Mouse (Mus musculus): ENCODE measurements around the gene Vmn1r224. TPM values are rescaled to one million over a fixed set of nuclear protein-coding genes. Genes with fewer than 3 reads are reported as not detected.

Vmn1r224 gene
- not detected for total RNA-seq (2023)

DNA sequence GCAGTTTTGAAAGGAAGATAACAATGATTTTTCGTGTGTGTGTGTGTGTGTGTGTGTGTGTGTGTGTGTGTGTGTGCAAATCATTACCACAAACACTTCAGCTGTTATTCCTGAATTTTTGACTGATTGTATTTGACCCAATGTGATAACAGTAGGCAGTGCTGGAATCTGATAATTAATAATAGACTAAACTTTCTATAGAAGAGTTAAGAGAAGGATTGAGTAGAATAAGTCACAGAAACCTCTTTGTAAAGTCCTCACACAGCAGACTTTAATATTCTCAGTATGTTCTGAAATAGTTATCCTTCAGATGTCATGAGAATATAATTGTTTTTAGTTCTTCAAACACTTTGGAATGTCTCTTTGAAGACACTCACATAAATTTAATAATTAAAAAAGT lies at the start of gene Vmn1r224:
Gene Vmn1r224, plus strand, starts transcription at position 301 of the 400 bp plus-strand sequence.

Other genes with a start within 250 kb of the Vmn1r224 start
- gene Fpr-rs6, start 231.0 kb upstream of the Vmn1r224 start, total RNA-seq (2023): not detected
- gene Vmn2r105, start 179.1 kb upstream of the Vmn1r224 start, total RNA-seq (2023): not detected
- not detected for gene Vmn2r106, start 128.6 kb upstream of the Vmn1r224 start, total RNA-seq (2023)
- not detected for gene Vmn2r107, start 68.9 kb upstream of the Vmn1r224 start, total RNA-seq (2023)
- gene Vmn2r108, start 67.2 kb downstream of the Vmn1r224 start, total RNA-seq (2023): not detected
- not detected for gene Vmn1r225, start 84.0 kb downstream of the Vmn1r224 start, total RNA-seq (2023)
- not detected for gene Vmn2r109, start 150.6 kb downstream of the Vmn1r224 start, total RNA-seq (2023)
- not detected for gene Vmn2r110, start 182.3 kb downstream of the Vmn1r224 start, total RNA-seq (2023)
- not detected for gene Fpr-rs3, start 210.7 kb downstream of the Vmn1r224 start, total RNA-seq (2023)

All from CD4-positive naive resting alpha-beta T cell, adult 76 days (primary cell).